Mouse (Mus musculus): Measurements from ENCODE around the gene Prrx1.

DNA sequence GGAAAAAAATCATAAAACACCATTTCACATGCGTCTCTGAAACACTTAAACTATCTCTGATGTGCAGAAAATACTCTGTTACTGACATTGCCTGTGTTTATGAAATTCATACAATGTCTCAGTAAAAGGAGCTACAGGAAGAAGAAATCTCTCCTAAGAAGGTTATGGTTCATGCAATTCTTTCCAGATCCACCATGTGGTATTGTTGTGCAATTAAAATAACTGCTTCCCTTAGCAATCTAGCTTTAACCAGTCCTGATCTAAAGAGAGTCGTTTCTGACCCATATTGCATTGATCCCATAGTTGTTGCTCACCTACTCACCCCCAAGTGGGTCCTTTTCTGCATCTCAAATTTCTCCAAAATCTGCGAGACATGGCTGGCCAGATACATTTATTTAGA lies 82.3 kb downstream of the Prrx1 start:
- TF ChIP-seq EP300 (IDR thresholded peaks at IDR 0.05; ENCODE audit: low read depth) (no peak), CTCF (IDR thresholded peaks at IDR 0.05; ENCODE audit: low read depth) (peak; percentile 42)

Measured in heart, postnatal 0 days (tissue).